Mouse (Mus musculus) heart, adult 2 months (tissue): ENCODE data around the gene Polr2c.
A peak's percentile ranks its signal among the peaks of the same experiment; 100 is the strongest.

Experiments
- CTCF ChIP-seq: fragments of 200-600 bp; IDR thresholded peaks from 2 replicates; pipeline ENCODE4 v1.8.1; 2022; ENCODE audit warnings: antibody characterized with exemption, mild to moderate bottlenecking, moderate library complexity
- EP300 ChIP-seq: fragments of 200-500 bp; IDR thresholded peaks from 2 replicates; pipeline ENCODE4 v1.6.1; 2011; ENCODE audit warnings: low read depth, low read length, control low read depth; ENCODE audit not compliant: insufficient read depth
- POLR2A ChIP-seq: fragments of 200-500 bp; IDR thresholded peaks from 2 replicates; pipeline ENCODE4 v1.6.1; 2011; ENCODE audit warnings: mild to moderate bottlenecking, low read depth, low read length, control low read depth; ENCODE audit not compliant: insufficient read depth

GRCm38 (mm10) chr8:94822637-94823560 is 34.4 kb upstream of the Polr2c start:
- TF ChIP-seq POLR2A, result no peak
- no peak for TF ChIP-seq EP300
- TF ChIP-seq CTCF, result peak; percentile 86
